Mouse (Mus musculus) intestine, embryonic 14.5 days (tissue): ENCODE results near the gene D930007J09Rik. TPM values are rescaled to one million over a fixed set of nuclear protein-coding genes. Genes with fewer than 3 reads are reported as not detected.

Experiments
- ATAC-seq: fragments of 200-750 bp; cut with Nextera tagmentation; replicated peaks from 2 replicates; pipeline ENCODE4 v1.8.0; 2017; ENCODE audit warnings: low read depth, moderate number of reproducible peaks, moderate TSS enrichment, moderate library complexity; ENCODE audit not compliant: low FRiP score, low TSS enrichment
- DNase-seq: peaks from one replicate; pipeline ENCODE4 v3.0.0-alpha.2; 2018; ENCODE audit warnings: low spot score
- H3K27ac ChIP-seq: fragments of 300-500 bp; sonication (generic); 2 replicates; pipeline ENCODE4 v1.5.1; 2014; ENCODE audit warnings: low read depth, mild to moderate bottlenecking, control low read depth
- H3K27me3 ChIP-seq: fragments of 300-500 bp; sonication (generic); replicated peaks from 2 replicates; pipeline ENCODE4 v1.6.1; 2014; ENCODE audit warnings: low read length, control low read depth; ENCODE audit not compliant: control insufficient read depth, insufficient read depth
- H3K36me3 ChIP-seq: fragments of 300-500 bp; sonication (generic); 2 replicates; pipeline ENCODE4 v1.6.1; 2014; ENCODE audit warnings: low read length, control low read depth; ENCODE audit not compliant: control insufficient read depth, insufficient read depth
- H3K4me1 ChIP-seq: fragments of 300-500 bp; sonication (generic); replicated peaks from 2 replicates; pipeline ENCODE4 v1.6.1; 2014; ENCODE audit warnings: low read length, control low read depth, mixed read lengths; ENCODE audit not compliant: control insufficient read depth, insufficient read depth
- H3K4me2 ChIP-seq: fragments of 300-500 bp; sonication (generic); 2 replicates; pipeline ENCODE4 v1.6.1; 2014; ENCODE audit warnings: low read length
- H3K4me3 ChIP-seq: fragments of 300-500 bp; sonication (generic); 2 replicates; pipeline ENCODE4 v1.5.1; 2014; ENCODE audit warnings: low read depth, low read length, control low read depth, mixed read lengths
- H3K9ac ChIP-seq: fragments of 300-500 bp; sonication (generic); 2 replicates; pipeline ENCODE4 v1.6.1; 2014; ENCODE audit warnings: mild to moderate bottlenecking, low read length
- H3K9me3 ChIP-seq: fragments of 300-500 bp; sonication (generic); 2 replicates; pipeline ENCODE4 v1.6.1; 2016; ENCODE audit warnings: low read length, control low read depth; ENCODE audit not compliant: control insufficient read depth
- WGBS: fragments of 180-500 bp; shearing (Covaris S2); extraction: QIAGEN DNeasy Blood & Tissue Kit; methylation state at CpG from one replicate; pipeline ENCODE4 v1.1.7; 2014; 5-methylcytosine and 5-hydroxymethylcytosine counted together
- polyA plus RNA-seq: library from polyadenylated mRNA; unstranded; fragments of >200 nt; fragmentation: Nextera tagmentation; extraction: Ambion mirVana; gene quantifications from 2 replicates; pipeline ENCODE4 v1.2.1, GENCODE M21; 2014

The D930007J09Rik gene
- polyA plus RNA-seq, 1 experiment from 2014 or later = not detected

- ATAC-seq = no peak
- WGBS = 44% methylated on average over 1 of the region's 1 CpGs
Observed at GRCm38 (mm10) chr13:32839314-32839713, 36.7 kb upstream of the D930007J09Rik start.

GRCm38 (mm10) chr13:32834513-32834912, 31.9 kb upstream of the D930007J09Rik start:
- Histone ChIP-seq H3K4me2 (no peak overlapping the region), H3K36me3 (no peaks in the 10 kb centered on the region), H3K27me3 (no peaks in the 10 kb centered on the region), H3K27ac (no peak overlapping the region), H3K9me3 (no peaks in the 10 kb centered on the region), H3K9ac (no peak overlapping the region), H3K4me3 (no peak overlapping the region), H3K4me1 (no peaks in the 10 kb centered on the region)
- whole genome bisulfite sequencing = 94% methylated on average over 5 of the region's 5 CpGs
- DNase-seq (no peak), ATAC-seq (no peak)

More at GRCm38 (mm10) chr13:32839314-32839713, 36.7 kb upstream of the D930007J09Rik start:
- Histone ChIP-seq H3K27ac (no peak overlapping the region), H3K36me3 (no peaks in the 10 kb centered on the region), H3K4me3 (no peak overlapping the region), H3K9me3 (no peaks in the 10 kb centered on the region), H3K4me2 (no peak overlapping the region), H3K4me1 (no peaks in the 10 kb centered on the region), H3K9ac (no peak overlapping the region), H3K27me3 (no peaks in the 10 kb centered on the region)
- DNase-seq = no peak

- H3K4me1 ChIP-seq = no peaks in the 10 kb centered on the region
- ATAC-seq (no peak), DNase-seq (no peak)
- H3K27ac ChIP-seq = no peak overlapping the region
- H3K4me3 ChIP-seq = no peak overlapping the region
- no peaks in the 10 kb centered on the region for H3K9me3 ChIP-seq
- no peaks in the 10 kb centered on the region for H3K36me3 ChIP-seq
- 72% methylated on average over 6 of the region's 6 CpGs for WGBS
- H3K4me2 ChIP-seq = no peak overlapping the region
- no peak overlapping the region for H3K9ac ChIP-seq
- no peaks in the 10 kb centered on the region for H3K27me3 ChIP-seq
Observed at GRCm38 (mm10) chr13:32833237-32833636, 30.6 kb upstream of the D930007J09Rik start.

GRCm38 (mm10) chr13:32832776-32833175, 30.1 kb upstream of the D930007J09Rik start:
- Histone ChIP-seq H3K36me3 (no peaks in the 10 kb centered on the region), H3K27me3 (no peaks in the 10 kb centered on the region), H3K9ac (no peak overlapping the region), H3K27ac (no peak overlapping the region), H3K4me2 (no peak overlapping the region), H3K9me3 (no peaks in the 10 kb centered on the region), H3K4me3 (no peak overlapping the region), H3K4me1 (no peaks in the 10 kb centered on the region)
- no peak for ATAC-seq
- no peak for DNase-seq
- WGBS = 61% methylated on average over 3 of the region's 3 CpGs

- DNase-seq (no peak), ATAC-seq (peak; percentile 76; the same call in 1 of the 2 replicates)
- Histone ChIP-seq H3K9me3 (no peaks in the 10 kb centered on the region), H3K4me1 (no peaks in the 10 kb centered on the region), H3K36me3 (no peaks in the 10 kb centered on the region), H3K4me2 (no peak overlapping the region), H3K27ac (peak overlapping the region; percentile 36), H3K4me3 (no peak overlapping the region), H3K9ac (no peak overlapping the region), H3K27me3 (no peaks in the 10 kb centered on the region)
- WGBS = 60% methylated on average over 3 of the region's 3 CpGs
Observed at GRCm38 (mm10) chr13:32831505-32832273, 29.0 kb upstream of the D930007J09Rik start.

GRCm38 (mm10) chr13:32828886-32829285, 26.2 kb upstream of the D930007J09Rik start:
- Histone ChIP-seq H3K27ac (no peak overlapping the region), H3K4me2 (no peak overlapping the region), H3K4me1 (no peaks in the 10 kb centered on the region), H3K9ac (no peak overlapping the region), H3K4me3 (no peak overlapping the region), H3K36me3 (no peaks in the 10 kb centered on the region), H3K27me3 (no peaks in the 10 kb centered on the region), H3K9me3 (no peaks in the 10 kb centered on the region)
- no peak for DNase-seq
- 85% methylated on average over 4 of the region's 4 CpGs for WGBS
- ATAC-seq = no peak

- Histone ChIP-seq H3K27ac (no peak overlapping the region), H3K4me1 (no peaks in the 10 kb centered on the region), H3K9ac (no peak overlapping the region), H3K4me3 (no peak overlapping the region), H3K36me3 (peaks cover 5% of the 10 kb centered on the region; the same call in 1 of the 2 replicates), H3K27me3 (no peaks in the 10 kb centered on the region), H3K4me2 (no peak overlapping the region), H3K9me3 (no peaks in the 10 kb centered on the region)
- ATAC-seq (no peak), DNase-seq (peak; percentile 81)
- WGBS = 59% methylated on average over 4 of the region's 4 CpGs
Observed at GRCm38 (mm10) chr13:32827951-32828350, 25.3 kb upstream of the D930007J09Rik start.

GRCm38 (mm10) chr13:32827111-32827822, 24.6 kb upstream of the D930007J09Rik start:
- Histone ChIP-seq H3K4me1 (no peaks in the 10 kb centered on the region), H3K27me3 (no peaks in the 10 kb centered on the region), H3K9me3 (no peaks in the 10 kb centered on the region), H3K9ac (no peak overlapping the region), H3K4me3 (no peak overlapping the region), H3K36me3 (peaks cover 10% of the 10 kb centered on the region; the same call in 1 of the 2 replicates), H3K4me2 (no peak overlapping the region), H3K27ac (no peak overlapping the region)
- no peak for DNase-seq
- 74% methylated on average over 3 of the region's 3 CpGs for WGBS
- no peak for ATAC-seq
